Mouse (Mus musculus) brain, embryonic 14.5 days (tissue): ENCODE measurements around the gene Npff.

Experiments used
- CTCF ChIP-seq: fragments of 200-500 bp; IDR thresholded peaks from 2 replicates; pipeline ENCODE4 v1.5.1; 2012; ENCODE audit warnings: inconsistent platforms, mild to moderate bottlenecking, moderate library complexity, borderline replicate concordance; ENCODE audit not compliant: insufficient read depth, insufficient read length; ENCODE audit errors: extremely low read depth
- POLR2A ChIP-seq: fragments of 200-500 bp; IDR thresholded peaks from 2 replicates; pipeline ENCODE4 v1.6.1; 2012; ENCODE audit warnings: mild to moderate bottlenecking, inconsistent platforms, borderline replicate concordance; ENCODE audit not compliant: poor library complexity, insufficient read depth, insufficient read length, severe bottlenecking; ENCODE audit errors: extremely low read depth

GRCm38 (mm10) chr15:102499370-102499769 lies 25.4 kb downstream of the Npff start:
- no peak for TF ChIP-seq POLR2A
- TF ChIP-seq CTCF, result no peak
